Mouse (Mus musculus): ENCODE measurements around the gene M1ap. TPM values are rescaled to one million over a fixed set of nuclear protein-coding genes. Genes with fewer than 3 reads are reported as not detected.

M1ap gene
- polyA plus RNA-seq, 1 experiment from 2014 or later, result 0.81 TPM

DNA sequence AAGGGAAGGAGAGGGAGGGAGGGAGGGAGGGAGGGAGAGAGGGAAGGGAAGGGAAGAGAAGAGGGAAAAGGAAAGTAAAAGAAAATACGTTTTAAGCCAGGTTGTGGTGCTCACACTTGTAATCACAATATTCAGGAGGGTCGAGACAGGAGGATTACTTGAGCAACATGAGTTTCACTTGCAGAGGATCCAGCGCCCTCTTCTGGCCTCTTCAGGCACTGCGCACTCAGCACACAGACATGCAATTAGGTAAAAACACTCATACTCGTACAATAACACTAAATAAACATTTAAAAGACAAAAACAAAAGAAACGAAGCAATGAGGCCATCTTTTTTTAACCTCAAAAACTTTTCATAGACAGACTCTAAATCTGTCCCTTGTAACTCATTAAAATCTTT is 952 bp upstream of the M1ap start:
- 55% methylated on average over 6 of the region's 6 CpGs for WGBS
- Histone ChIP-seq H3K9me3 (peaks cover 5% of the 10 kb centered on the region; the same call in 1 of the 2 replicates), H3K4me3 (no peak overlapping the region), H3K27ac (no peak overlapping the region), H3K4me1 (no peaks in the 10 kb centered on the region), H3K27me3 (ENCODE audit: poor library complexity, severe bottlenecking) (peaks cover 2% of the 10 kb centered on the region), H3K36me3 (replicated peaks) (no peaks in the 10 kb centered on the region)
- no peak for DNase-seq (ENCODE audit: extremely low spot score, low spot score)

DNA sequence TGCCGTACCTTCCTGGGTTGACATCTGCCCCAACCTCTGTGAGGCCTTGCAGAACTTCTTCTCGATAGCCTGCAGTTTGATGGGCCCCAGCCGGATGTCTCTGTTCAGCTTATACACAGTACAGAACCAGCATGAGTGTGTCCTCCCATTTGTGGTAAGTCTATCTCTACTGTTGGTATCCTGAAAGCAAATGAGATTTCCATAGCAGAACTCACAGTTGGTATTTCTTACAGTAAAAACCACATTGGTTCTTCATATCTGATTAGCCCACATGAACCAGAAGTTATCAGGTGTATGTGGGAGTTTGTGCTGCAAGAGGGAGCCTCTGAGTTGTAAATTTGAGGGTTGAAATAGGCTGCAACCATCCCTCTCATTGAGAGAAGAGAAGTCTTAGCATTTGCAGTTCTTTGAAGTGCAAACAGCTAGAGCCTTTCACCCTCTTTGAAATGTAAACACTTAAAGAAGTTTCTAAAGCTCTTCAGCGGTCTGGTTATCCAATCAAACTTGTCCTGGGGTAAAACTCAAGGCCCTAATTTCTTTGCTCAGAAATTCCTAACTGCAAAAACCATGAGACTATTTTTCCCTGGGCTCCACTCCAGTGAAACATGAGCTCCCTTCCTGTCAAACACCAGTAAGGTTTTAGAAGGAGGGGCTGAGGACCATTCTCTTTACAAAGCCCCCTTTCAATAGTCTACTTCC is 10.0 kb downstream of the M1ap start:
- no peak for DNase-seq (ENCODE audit: extremely low spot score, low spot score)
- no peak overlapping the region for H3K27ac ChIP-seq
- H3K4me3 ChIP-seq, result no peak overlapping the region
- H3K36me3 ChIP-seq (replicated peaks), result no peaks in the 10 kb centered on the region
- H3K9me3 ChIP-seq, result no peaks in the 10 kb centered on the region
- peaks cover 8% of the 10 kb centered on the region for H3K4me1 ChIP-seq
- 66% methylated on average over 4 of the region's 4 CpGs for WGBS
- no peaks in the 10 kb centered on the region for H3K27me3 ChIP-seq (ENCODE audit: poor library complexity, severe bottlenecking)

DNA sequence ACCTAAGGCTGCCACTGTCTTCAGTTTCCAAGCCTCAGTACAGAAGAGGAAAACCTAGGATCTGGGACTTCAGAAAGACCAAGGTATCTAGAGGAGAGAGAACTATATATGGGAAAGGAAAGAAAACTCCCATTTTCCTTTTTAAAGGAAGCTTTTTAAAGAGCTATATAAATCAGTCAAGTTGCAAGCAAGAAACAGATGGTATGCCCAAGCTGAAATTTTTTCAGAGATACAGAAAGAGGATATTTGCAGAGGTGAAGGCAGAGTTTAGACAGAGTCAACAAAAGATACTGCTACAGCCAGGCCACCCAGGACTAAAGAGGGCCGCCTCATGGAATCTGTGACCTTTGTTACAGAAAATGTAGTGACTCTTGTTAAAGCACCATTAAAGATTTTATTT is 15.0 kb downstream of the M1ap start:
- H3K27me3 ChIP-seq (ENCODE audit: poor library complexity, severe bottlenecking), result no peaks in the 10 kb centered on the region
- WGBS, result 91% methylated on average over 1 of the region's 1 CpGs
- H3K4me1 ChIP-seq, result peaks cover 6% of the 10 kb centered on the region
- H3K36me3 ChIP-seq (replicated peaks), result no peaks in the 10 kb centered on the region
- H3K4me3 ChIP-seq, result no peak overlapping the region
- no peaks in the 10 kb centered on the region for H3K9me3 ChIP-seq
- H3K27ac ChIP-seq, result no peak overlapping the region
- DNase-seq (ENCODE audit: extremely low spot score, low spot score), result no peak

DNA sequence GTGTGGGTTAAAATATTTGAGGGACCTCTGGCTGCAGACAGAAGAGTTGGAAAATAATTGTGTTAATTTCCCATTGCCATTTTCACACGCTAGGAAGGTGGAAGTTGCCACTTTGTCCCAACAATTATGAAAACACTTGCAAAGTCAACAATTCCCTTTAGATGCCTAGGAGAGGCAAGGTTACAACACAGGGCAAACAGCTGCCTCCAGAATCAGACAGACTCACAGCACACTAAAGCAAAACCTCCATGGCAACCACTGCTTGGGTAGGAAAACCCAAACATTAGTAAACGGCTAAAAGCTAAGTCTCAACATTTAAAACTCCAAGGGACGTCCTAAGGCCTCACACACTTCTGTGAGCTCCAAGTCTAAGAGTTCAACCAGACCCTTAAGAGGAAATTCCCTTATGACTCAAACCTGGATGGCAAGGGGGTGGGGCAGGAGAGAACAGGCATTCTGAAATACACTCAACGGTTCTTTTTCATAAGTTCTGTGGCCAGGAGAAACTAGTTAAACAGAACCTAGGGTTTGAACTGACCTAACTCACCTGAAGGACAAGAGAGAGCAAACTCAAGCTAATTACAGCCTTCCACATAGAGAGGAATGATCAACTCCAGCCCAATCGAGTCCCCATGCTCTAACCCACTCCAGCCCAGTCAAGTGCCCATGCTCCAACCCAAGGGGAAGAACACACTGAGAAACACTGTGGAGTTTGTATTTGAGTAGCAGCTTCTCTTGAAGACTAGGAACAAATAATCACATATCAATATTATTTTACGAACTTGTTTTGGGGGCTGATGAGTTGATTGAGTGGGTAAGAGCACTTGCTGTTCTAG is 22.8 kb downstream of the M1ap start:
- no peaks in the 10 kb centered on the region for H3K36me3 ChIP-seq (replicated peaks)
- no peaks in the 10 kb centered on the region for H3K9me3 ChIP-seq
- 80% methylated on average over 6 of the region's 6 CpGs for WGBS
- no peak overlapping the region for H3K4me3 ChIP-seq
- peaks cover 9% of the 10 kb centered on the region for H3K27me3 ChIP-seq (ENCODE audit: poor library complexity, severe bottlenecking)
- no peak overlapping the region for H3K27ac ChIP-seq
- no peaks in the 10 kb centered on the region for H3K4me1 ChIP-seq
- no peak for DNase-seq (ENCODE audit: extremely low spot score, low spot score)

DNA sequence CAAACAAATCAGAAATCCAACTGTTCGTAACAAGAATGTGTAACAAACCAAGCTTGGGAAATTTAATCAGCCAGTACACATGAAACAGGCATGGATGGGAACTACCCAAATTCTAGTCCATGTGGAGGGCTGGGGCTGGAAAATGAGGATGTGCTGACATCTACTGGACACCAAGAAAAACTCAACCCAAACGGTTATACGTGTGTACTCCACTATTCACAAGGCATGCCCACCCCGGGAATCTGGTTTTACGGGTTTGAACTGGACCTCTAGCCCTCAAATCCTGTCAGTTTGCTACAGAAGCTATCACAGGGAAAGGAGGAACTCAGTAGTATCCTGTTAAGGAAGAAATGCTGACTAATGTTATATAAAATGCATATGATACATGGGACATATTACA is 24.3 kb downstream of the M1ap start:
- peak; percentile 48 for DNase-seq (ENCODE audit: extremely low spot score, low spot score)
- H3K27me3 ChIP-seq (ENCODE audit: poor library complexity, severe bottlenecking), result peaks cover 9% of the 10 kb centered on the region
- WGBS, result 16% methylated on average over 5 of the region's 5 CpGs
- no peaks in the 10 kb centered on the region for H3K9me3 ChIP-seq
- H3K36me3 ChIP-seq (replicated peaks), result no peaks in the 10 kb centered on the region
- H3K4me1 ChIP-seq, result no peaks in the 10 kb centered on the region
- H3K4me3 ChIP-seq, result no peak overlapping the region
- H3K27ac ChIP-seq, result no peak overlapping the region

DNA sequence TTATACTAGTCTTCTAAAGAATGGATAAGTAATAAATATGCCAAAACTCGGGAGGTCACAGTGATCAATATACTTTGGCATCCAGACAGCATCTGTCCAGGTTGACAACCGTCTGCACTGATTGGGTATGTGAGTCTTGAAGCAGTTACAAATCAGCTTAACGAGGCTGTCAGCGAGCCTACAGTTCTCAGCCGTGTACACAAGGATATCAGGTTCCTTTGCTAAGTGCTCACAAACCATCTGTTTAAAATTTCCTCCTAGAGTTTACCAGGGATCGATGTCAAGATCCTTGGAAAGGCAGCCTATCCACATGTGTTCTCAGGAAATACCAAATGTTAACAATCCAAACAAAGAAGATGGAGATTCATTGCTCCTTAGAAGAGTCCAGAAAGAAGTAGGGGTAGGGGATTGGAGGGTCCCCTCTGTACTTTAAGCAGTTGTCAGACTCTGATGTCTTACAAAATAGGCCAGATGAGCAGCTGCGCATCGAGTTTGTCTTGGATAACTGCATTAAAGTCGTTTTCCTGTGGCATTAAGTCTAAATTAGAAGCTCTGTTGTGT is 40.8 kb downstream of the M1ap start:
- WGBS, result 51% methylated on average over 9 of the region's 9 CpGs
- no peak overlapping the region for H3K27ac ChIP-seq

DNA sequence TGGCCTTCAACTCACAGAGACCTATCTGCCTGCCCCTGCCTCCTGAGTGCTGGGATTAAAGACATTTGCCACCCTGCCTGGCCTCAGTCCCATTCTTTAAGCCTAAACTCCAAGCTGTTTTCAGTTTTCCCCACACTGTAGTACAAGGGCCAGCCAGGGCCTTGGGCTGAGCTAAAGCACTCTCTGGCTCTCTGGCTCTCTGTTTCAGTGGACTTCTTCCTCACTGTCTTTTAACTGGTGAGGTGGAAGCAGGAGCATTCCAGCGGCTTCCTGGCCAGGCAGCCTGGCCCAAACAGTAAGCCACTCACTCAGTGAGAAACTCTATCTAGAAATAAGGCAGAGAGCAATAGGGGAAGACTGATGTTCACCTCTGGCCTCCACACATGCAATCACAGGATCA is 47.0 kb downstream of the M1ap start:
- 56% methylated on average over 1 of the region's 1 CpGs for WGBS
- H3K27me3 ChIP-seq (ENCODE audit: poor library complexity, severe bottlenecking), result 0 out of 2 replicates have a peak, but pooled peaks cover 10% of the 10 kb centered on the region
- H3K36me3 ChIP-seq (replicated peaks), result no peaks in the 10 kb centered on the region
- no peak overlapping the region for H3K4me3 ChIP-seq
- H3K27ac ChIP-seq, result no peak overlapping the region
- no peak for DNase-seq (ENCODE audit: extremely low spot score, low spot score)
- no peaks in the 10 kb centered on the region for H3K9me3 ChIP-seq
- peaks cover 17% of the 10 kb centered on the region for H3K4me1 ChIP-seq

More for the DNA sequence above, 40.8 kb downstream of the M1ap start:
- DNase-seq (ENCODE audit: extremely low spot score, low spot score), result no peak
- no peaks in the 10 kb centered on the region for H3K9me3 ChIP-seq
- no peak overlapping the region for H3K4me3 ChIP-seq
- no peaks in the 10 kb centered on the region for H3K27me3 ChIP-seq (ENCODE audit: poor library complexity, severe bottlenecking)
- no peaks in the 10 kb centered on the region for H3K36me3 ChIP-seq (replicated peaks)
- no peaks in the 10 kb centered on the region for H3K4me1 ChIP-seq

DNA sequence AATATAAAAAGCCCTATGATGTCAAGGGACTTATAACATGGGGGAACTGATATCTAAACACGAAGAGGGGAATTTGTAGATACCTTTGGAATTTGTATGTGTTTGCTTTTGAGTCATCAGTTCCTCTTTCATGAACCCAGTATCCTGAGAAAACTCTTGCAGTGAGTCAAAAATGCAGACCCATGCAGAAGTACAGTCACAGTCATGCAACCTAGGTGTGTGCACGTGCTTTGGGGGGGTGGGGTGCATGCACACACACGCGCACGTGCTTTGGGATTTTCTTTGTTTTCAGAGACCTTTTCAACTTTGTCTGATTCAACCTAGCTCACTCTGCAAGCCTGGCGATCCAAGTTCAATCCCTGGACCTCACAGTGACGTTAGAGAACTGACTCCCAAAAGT is 47.7 kb downstream of the M1ap start:
- Histone ChIP-seq H3K27me3 (ENCODE audit: poor library complexity, severe bottlenecking) (0 out of 2 replicates have a peak, but pooled peaks cover 15% of the 10 kb centered on the region), H3K4me1 (peaks cover 17% of the 10 kb centered on the region), H3K4me3 (no peak overlapping the region), H3K27ac (no peak overlapping the region), H3K36me3 (replicated peaks) (no peaks in the 10 kb centered on the region), H3K9me3 (no peaks in the 10 kb centered on the region)
- WGBS, result 78% methylated on average over 7 of the region's 7 CpGs
- no peak for DNase-seq (ENCODE audit: extremely low spot score, low spot score)

DNA sequence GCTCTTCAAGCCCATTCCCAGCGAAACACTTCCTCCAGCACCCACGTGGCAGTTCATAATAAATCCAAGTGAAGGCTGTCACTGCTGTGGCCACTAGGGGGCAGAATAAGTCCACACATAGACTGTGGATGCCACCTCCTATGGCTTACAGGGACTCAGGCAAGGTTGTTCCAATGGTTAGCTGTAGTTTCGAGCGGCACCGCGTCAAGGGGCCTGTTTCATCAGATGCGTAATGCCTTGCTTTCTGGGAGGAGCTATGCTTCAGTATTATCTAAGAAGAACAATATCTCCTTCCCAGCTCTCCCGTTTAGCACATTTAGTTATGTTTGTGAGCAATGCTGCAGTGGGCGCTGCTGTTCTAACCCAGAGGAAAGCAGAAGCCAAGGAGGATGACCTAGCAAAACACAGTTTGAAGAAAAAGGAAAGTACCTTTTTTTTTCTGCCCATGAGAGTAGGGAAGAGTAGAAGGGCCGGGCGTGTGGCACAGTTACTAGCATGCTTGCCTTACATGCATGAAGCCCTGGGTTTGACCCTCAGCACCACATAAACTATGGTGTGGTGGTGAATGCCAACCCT is 50.1 kb downstream of the M1ap start:
- 0 out of 2 replicates have a peak, but pooled peaks cover 21% of the 10 kb centered on the region for H3K27me3 ChIP-seq (ENCODE audit: poor library complexity, severe bottlenecking)
- H3K4me1 ChIP-seq, result peaks cover 25% of the 10 kb centered on the region
- DNase-seq (ENCODE audit: extremely low spot score, low spot score), result peak; percentile 93
- H3K27ac ChIP-seq, result peak overlapping the region; percentile 56
- H3K9me3 ChIP-seq, result no peaks in the 10 kb centered on the region
- no peaks in the 10 kb centered on the region for H3K36me3 ChIP-seq (replicated peaks)
- 12% methylated on average over 11 of the region's 11 CpGs for WGBS
- peak overlapping the region; percentile 27 for H3K4me3 ChIP-seq

DNA sequence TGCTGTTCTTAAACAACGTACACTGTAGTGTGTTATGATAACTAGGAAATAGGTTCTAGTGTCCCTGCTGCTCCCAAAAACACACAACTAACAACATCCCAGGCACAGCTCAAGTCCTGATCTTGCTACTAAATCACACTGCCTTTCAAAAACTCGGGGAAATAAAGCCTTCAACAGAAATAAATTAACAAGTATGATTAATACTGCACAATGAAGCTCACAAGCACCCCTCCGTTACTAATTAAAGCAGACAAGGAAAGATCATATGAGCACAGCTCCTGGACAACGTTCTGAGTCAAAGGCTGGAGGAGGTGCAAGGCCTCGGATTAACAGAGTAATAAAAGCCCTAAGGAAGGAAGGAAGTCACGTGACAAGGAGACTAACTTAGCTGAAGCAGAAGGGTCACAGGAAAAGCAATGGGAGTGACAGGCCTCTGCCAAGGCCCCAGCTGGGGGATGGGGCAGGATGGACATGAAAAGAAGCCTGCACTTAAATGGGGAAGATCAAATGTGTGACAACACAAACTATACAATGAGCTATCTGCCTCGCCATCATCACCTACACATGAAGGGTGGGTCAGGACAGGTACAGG is 50.9 kb downstream of the M1ap start:
- H3K4me1 ChIP-seq, result peaks cover 25% of the 10 kb centered on the region
- WGBS, result 49% methylated on average over 7 of the region's 7 CpGs
- no peak overlapping the region for H3K4me3 ChIP-seq
- no peaks in the 10 kb centered on the region for H3K9me3 ChIP-seq
- 0 out of 2 replicates have a peak, but pooled peaks cover 21% of the 10 kb centered on the region for H3K27me3 ChIP-seq (ENCODE audit: poor library complexity, severe bottlenecking)
- no peak for DNase-seq (ENCODE audit: extremely low spot score, low spot score)
- H3K36me3 ChIP-seq (replicated peaks), result no peaks in the 10 kb centered on the region
- H3K27ac ChIP-seq, result peak overlapping the region; percentile 56; the same call in 1 of the 2 replicates

DNA sequence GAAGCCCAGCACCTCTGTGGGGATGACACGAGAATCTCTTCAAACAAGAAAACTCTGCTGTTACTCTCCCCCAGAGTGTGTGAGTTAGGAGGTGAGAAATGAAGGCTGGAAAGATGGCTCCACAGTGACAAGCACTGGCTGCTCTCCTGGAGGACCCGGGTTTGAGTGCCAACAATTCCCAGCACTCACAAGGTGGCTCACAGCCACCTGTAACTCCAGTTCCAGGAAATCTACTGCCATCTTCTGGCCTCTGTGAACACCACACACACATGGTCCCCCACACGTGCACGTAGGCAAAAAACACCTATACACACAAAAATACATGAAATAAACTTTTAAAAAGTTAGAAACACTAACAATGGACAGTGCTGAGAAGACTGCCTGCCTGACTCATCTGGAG is 51.6 kb downstream of the M1ap start:
- DNase-seq (ENCODE audit: extremely low spot score, low spot score), result no peak
- WGBS, result 73% methylated on average over 4 of the region's 4 CpGs
- H3K27ac ChIP-seq, result no peak overlapping the region

DNA sequence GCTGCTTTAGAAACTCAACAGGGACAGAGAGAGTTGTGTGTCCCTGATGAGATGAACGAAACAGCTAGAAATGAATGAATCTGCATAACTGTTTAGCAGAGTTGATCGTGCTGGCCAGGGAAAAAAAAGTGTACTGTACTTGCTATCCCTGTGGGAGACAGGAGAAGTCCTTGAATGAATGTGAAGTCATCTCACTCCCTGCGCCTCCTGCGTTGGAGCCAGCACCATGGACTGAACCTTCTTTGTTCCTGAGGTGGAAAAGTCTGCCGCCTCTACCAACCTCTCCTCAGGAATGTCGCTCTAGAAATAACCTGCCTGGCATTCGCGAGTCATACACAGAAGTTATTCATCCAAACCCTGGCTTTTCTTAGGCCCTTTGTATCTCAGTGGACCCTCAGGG is 53.3 kb downstream of the M1ap start:
- Histone ChIP-seq H3K36me3 (replicated peaks) (no peaks in the 10 kb centered on the region), H3K4me3 (no peak overlapping the region), H3K27ac (no peak overlapping the region), H3K27me3 (ENCODE audit: poor library complexity, severe bottlenecking) (0 out of 2 replicates have a peak, but pooled peaks cover 19% of the 10 kb centered on the region), H3K4me1 (peaks cover 31% of the 10 kb centered on the region), H3K9me3 (no peaks in the 10 kb centered on the region)
- WGBS, result 68% methylated on average over 8 of the region's 8 CpGs
- DNase-seq (ENCODE audit: extremely low spot score, low spot score), result no peak

More for the DNA sequence above, 51.6 kb downstream of the M1ap start:
- no peaks in the 10 kb centered on the region for H3K9me3 ChIP-seq
- H3K4me1 ChIP-seq, result peaks cover 25% of the 10 kb centered on the region
- H3K36me3 ChIP-seq (replicated peaks), result no peaks in the 10 kb centered on the region
- H3K27me3 ChIP-seq (ENCODE audit: poor library complexity, severe bottlenecking), result 0 out of 2 replicates have a peak, but pooled peaks cover 21% of the 10 kb centered on the region
- H3K4me3 ChIP-seq, result no peak overlapping the region

All from forebrain, embryonic 10.5 days (tissue).